Mouse (Mus musculus): ENCODE measurements around the gene Krtap22-2. TPM values are rescaled to one million over a fixed set of nuclear protein-coding genes. Genes with fewer than 3 reads are reported as not detected.
"Not testable (repeated sequence)": the region's sequence is repeated elsewhere in the genome, so short reads cannot be mapped to it uniquely, and the experiment has no call there.

Gene Krtap22-2
- total RNA-seq (2021), result not detected
- long read RNA-seq, experiment 1, result 0 reads
- long read RNA-seq, experiment 2, result 0 reads

DNA sequence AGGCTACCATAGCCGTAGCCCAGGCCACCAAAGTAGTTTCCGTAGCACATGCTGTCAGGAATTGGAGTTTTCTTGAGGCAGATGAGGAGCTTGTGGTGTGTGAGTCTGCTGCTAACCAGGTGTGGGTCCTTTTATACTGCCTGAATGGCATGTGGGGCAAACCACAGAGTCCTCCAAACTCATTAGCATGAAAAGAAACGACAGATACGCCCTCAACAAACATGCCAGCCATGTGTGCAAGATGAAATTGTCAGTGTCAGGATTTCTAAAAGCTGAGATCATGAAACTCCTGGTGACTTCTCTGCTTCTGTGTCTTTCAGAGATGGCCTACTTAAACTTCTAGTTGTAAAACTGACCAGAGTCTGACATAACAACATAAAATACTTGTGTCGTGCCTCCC, at the start of gene Krtap22-2:
Krtap22-2 (minus strand) TSS at position 101 of the 400 bp plus-strand sequence.
- DNase-seq, result no peak

DNA sequence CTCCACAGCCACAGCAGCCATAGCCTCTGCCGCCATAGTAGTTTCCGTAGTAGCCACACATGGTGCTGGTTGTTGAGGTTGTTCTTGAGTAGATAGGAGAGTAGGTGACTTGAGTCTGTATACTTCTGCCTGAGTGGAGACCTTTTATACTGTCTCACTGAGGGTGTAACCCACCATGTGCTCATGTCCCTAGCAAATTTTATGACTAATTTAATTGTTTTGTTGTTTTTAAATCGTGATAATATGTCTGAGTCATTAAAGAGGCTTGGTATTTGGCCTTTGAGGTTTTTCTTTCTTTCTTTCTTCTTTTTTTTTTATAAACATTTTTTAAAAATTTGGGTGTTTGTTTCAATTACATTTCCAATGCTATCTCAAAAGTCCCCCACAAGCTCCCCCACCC, 37.2 kb upstream of the Krtap22-2 start, which contains the start of gene Krtap6-5:
Krtap6-5 (minus strand) TSS at position 101 of the 400 bp plus-strand sequence.
- no peak for DNase-seq

DNA sequence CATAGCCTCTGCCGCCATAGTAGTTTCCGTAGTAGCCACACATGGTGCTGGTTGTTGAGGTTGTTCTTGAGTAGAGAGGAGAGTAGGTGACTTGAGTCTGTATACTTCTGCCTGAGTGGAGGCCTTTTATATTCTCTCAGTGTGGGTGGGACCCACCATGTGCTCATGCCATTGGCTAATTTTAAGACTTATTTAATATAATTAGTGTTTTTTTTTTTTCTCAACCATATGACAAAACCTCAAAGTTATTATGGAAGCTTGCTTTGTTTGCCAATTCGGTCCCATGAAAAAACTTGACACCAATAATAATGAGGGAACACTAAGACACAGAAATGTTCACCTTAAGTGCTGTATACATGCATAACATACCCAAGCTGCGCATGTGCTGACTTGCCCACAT, 30.8 kb upstream of the Krtap22-2 start, which contains the start of gene Gm10228:
Gm10228 (minus strand) TSS at position 101 of the 400 bp plus-strand sequence.
- DNase-seq, result not testable (repeated sequence)

DNA sequence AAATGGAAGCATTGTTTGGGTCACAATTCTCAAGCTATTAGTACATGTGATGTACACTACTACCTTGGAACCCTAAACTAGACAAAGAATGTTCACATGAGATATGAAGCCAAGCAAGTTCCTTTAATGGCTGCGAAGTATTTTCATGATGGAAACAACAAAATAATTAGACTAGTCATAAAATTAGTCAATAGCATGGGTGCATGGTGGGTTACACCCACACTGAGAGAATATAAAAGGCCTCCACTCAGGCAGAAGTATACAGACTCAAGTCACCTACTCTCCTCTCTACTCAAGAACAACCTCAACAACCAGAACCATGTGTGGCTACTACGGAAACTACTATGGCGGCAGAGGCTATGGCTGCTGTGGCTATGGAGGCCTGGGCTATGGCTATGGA, 20.8 kb upstream of the Krtap22-2 start, which contains the start of gene Krtap6-1:
Krtap6-1 (plus strand) TSS at position 301 of the 400 bp plus-strand sequence.
- not testable (repeated sequence) for DNase-seq

DNA sequence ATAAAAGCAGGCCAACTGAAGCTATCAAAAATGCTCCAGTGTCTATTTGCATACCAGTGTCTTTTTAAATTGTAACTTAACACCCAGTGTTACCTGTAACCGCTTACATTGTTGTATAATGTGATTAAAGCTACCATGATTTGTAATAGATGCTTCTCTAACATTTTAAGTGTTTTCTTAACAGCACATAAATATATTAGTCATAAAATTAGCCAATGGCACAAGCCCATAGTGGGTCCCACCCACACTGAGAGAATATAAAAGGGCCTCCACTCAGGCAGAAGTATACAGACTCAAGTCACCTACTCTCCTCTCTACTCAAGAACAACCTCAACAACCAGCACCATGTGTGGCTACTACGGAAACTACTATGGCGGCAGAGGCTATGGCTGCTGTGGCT, 4.4 kb upstream of the Krtap22-2 start, which contains the start of gene Gm10229:
Gm10229 (plus strand) TSS at position 301 of the 400 bp plus-strand sequence.
- DNase-seq, result not testable (repeated sequence)

DNA sequence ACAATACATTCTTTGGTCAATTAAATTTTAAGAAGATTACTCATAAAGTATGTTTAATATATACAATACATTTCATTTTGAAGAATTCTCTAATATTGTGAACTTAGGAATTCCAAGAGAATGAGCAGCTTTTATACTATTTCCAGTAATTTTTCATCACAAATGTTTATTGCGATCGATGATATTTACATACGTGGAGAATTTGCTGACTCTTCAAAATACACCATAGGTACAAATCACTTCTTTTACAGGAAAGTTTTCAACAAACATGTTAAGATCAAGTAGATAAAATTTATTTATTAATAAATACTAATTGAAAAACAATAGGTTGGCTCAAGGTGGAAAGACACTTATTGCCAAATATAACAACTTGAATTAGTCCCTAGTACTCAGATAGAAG, 3.4 kb upstream of the Krtap22-2 start:
- no peak for DNase-seq

DNA sequence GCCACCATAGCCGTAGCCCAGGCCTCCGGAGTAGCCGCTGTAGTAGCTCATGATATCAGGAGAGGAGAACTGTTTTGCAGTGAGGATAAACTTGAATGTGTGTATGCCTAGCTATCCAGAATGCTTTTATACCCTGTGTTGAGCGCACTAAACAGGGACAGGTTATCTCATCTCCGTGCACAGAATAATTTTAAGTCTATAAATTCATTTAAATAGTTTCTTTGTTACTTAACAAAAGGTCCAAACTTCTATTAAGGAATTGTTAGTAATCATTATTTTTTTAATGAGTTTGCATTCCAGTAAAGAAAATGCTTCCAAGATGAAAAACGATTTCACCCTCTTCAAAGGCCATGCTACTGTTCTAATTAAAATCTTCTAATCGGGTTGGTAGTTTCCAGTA, 47.8 kb downstream of the Krtap22-2 start, which contains the start of gene Krtap16-3:
Krtap16-3 (minus strand) TSS at position 101 of the 400 bp plus-strand sequence.
- DNase-seq, result no peak

Other genes with a start within 250 kb of the Krtap22-2 start
- not detected for gene 2310057N15Rik, start 236.6 kb downstream of the Krtap22-2 start, total RNA-seq (2021)
- not detected for gene Gm5965, start 232.9 kb downstream of the Krtap22-2 start, total RNA-seq (2021)
- gene Gm20741, start 198.5 kb downstream of the Krtap22-2 start, total RNA-seq (2021), result not detected
- gene Krtap15, start 190.5 kb downstream of the Krtap22-2 start, total RNA-seq (2021), result not detected
- not detected for gene Krtap14, start 184.6 kb downstream of the Krtap22-2 start, total RNA-seq (2021)
- gene Krtap19-1, start 141.3 kb downstream of the Krtap22-2 start, total RNA-seq (2021), result not detected
- not detected for gene Krtap19-2, start 136.5 kb downstream of the Krtap22-2 start, total RNA-seq (2021)
- not detected for gene Krtap19-3, start 132.7 kb downstream of the Krtap22-2 start, total RNA-seq (2021)
- not detected for gene Krtap19-4, start 125.7 kb downstream of the Krtap22-2 start, total RNA-seq (2021)
- not detected for gene Krtap19-5, start 114.3 kb downstream of the Krtap22-2 start, total RNA-seq (2021)
- not detected for gene Krtap19-9b, start 78.5 kb downstream of the Krtap22-2 start, total RNA-seq (2021)
- gene Krtap16-3, start 47.9 kb downstream of the Krtap22-2 start, total RNA-seq (2021), result not detected
- not detected for gene Gm10229, start 4.5 kb upstream of the Krtap22-2 start, total RNA-seq (2021)
- gene Krtap6-1, start 20.9 kb upstream of the Krtap22-2 start, total RNA-seq (2021), result not detected
- gene Gm10228, start 30.7 kb upstream of the Krtap22-2 start, total RNA-seq (2021), result not detected
- not detected for gene Krtap6-5, start 37.1 kb upstream of the Krtap22-2 start, total RNA-seq (2021)
- not detected for gene 1110025L11Rik, start 53.2 kb upstream of the Krtap22-2 start, total RNA-seq (2021)
- not detected for gene Krtap6-3, start 73.3 kb upstream of the Krtap22-2 start, total RNA-seq (2021)
- not detected for gene Gm6358, start 130.1 kb upstream of the Krtap22-2 start, total RNA-seq (2021)
- not detected for gene Gm10061, start 140.3 kb upstream of the Krtap22-2 start, total RNA-seq (2021)
- not detected for gene Gm9789, start 147.2 kb upstream of the Krtap22-2 start, total RNA-seq (2021)
- gene Gm7735, start 158.7 kb upstream of the Krtap22-2 start, total RNA-seq (2021), result not detected
- gene 1110057P08Rik, start 164.0 kb upstream of the Krtap22-2 start, total RNA-seq (2021), result not detected
- gene Krtap20-2, start 195.1 kb upstream of the Krtap22-2 start, total RNA-seq (2021), result not detected

Data from gastrocnemius, postnatal 25 days (tissue).